Mouse (Mus musculus) spleen, postnatal 4 days (tissue): Measurements from ENCODE around the gene Zfp800.

ENCODE experiments used
- DNase-seq, 2 experiments: peaks; one replicate each; pipeline ENCODE4 v3.0.0; 2022; ENCODE audit warnings: low spot score in 2 of 2

Zfp800 gene

GRCm38 (mm10) chr6:28214658-28215267, 183.0 kb downstream of the Zfp800 start:
- no peak for DNase-seq

- no peak for DNase-seq
These were observed 194.4 kb downstream of the Zfp800 start for GRCm38 (mm10) chr6:28203454-28203853.

- no peak for DNase-seq
These were observed 195.0 kb downstream of the Zfp800 start for GRCm38 (mm10) chr6:28202833-28203232.

DNA sequence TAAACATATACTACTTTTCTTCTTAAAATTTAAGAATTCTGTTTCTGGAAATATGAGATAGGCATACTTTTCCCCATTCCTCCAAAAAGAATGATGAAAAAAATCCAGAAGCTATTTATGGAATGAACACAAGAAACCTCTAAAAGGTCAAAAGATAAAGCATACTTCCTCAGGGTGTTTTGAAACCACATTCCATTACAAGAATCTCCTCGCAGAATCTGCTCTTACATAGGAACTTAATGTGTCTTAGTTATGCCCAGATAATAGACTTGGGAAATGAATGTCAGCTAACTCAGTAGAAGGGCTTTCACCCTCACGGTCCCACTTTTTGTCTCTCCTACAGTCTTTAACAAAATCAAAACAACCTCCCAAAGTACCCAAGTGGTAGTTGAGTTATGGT, 203.9 kb downstream of the Zfp800 start:
- no peak for DNase-seq

DNA sequence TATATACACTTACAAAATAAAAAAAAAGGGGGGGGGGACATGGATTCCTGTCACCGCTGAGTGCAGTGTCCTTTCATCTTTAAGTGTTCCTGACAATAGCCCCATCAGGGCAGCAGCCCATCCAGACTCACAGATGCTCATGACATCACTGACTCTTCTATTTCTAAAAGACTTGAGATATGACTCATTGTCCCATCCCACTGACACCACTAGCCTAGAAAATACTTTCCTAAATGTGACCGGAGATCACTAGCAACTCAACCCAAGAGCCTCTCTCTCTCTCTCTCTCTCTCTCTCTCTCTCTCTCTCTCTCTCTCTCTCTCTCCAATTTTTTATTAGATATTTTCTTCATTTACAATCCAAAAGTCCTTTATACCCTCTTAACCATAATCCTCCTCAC, 205.9 kb downstream of the Zfp800 start:
- no peak for DNase-seq
